ENCODE assay signal across 7 mouse cellular contexts in the genomic region with DNA sequence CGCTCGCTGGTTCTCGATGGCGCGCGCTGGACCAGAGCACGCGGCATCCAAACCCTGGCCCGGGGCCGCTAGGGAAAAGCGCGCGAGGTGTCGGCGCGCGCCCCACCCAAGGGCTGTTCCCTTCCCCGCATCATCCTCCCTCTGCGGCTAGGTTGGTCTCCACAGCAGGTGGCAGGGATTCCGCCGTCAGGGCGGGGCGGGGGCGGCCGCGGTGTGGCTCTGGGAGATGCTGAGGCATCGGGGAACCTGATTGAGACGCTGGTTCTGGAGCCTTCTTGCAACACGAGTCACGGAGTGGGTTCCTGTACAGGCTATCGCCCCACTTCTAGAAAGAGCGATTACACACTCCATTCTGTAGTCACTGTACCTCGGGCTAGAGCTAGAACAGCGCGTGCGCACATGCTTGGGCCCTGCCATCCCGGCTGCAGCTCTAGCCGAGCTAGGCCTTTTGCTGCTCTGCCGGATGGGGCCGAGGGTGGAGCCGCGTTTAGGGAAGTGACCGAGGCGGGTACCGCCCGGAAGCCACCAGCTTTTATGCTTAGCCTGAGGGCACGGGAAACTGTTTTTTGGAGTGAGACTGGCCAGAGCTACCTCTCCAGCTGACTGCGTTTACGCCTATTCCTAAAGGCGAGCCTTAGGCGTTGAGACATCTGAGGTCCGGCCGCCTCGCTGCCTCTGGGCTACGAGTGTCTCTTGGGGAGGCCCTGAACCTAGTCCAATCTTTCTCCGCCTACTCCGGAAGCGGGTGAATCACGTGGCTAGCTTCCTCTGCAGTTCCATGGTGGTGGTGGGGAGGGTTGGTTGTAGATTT. TPM values are rescaled to one million over a fixed set of nuclear protein-coding genes. Genes with fewer than 3 reads are reported as not detected.
DNase-seq lines count a peak whose midpoint lies in the region; ATAC-seq lines count a peak whose summit lies in the region.

No protein-coding gene starts in this region.

- ATAC-seq in limb, embryonic 11.5 days (ENCODE audit: insufficient number of reproducible peaks, low FRiP score, low TSS enrichment, low read depth), result peak; percentile 15; the same call in 1 of the 2 replicates
- peak; percentile 55 for ATAC-seq in midbrain, embryonic 13.5 days

- H3K9ac ChIP-seq in limb, embryonic 11.5 days (ENCODE audit: low read length), result peak overlapping the region; percentile 94
- peak overlapping the region; percentile 98 for H3K9ac ChIP-seq in midbrain, embryonic 13.5 days (replicated peaks)

- peak; percentile 92 for DNase-seq in adrenal gland, adult 2 months
- peak; percentile 85 for DNase-seq in embryonic facial prominence, embryonic 10.5 days (ENCODE audit: low spot score)
- DNase-seq in heart, adult 11 months, result peak; percentile 99
- DNase-seq in kidney, adult 18-20 months, result peak; percentile 91
- peak; percentile 80 for DNase-seq in limb, embryonic 11.5 days (ENCODE audit: low spot score)
- peak; percentile 82 for DNase-seq in spleen, adult 12 weeks (ENCODE audit: low spot score)

- no peaks in the 10 kb centered on the region for H3K27me3 ChIP-seq in embryonic facial prominence, embryonic 10.5 days (replicated peaks; ENCODE audit: low read depth, poor library complexity, severe bottlenecking)
- H3K27me3 ChIP-seq in limb, embryonic 11.5 days (ENCODE audit: control insufficient read depth, insufficient read depth, low read length), result no peaks in the 10 kb centered on the region
- no peaks in the 10 kb centered on the region for H3K27me3 ChIP-seq in midbrain, embryonic 13.5 days

- WGBS in embryonic facial prominence, embryonic 10.5 days, result under 1% methylated on average over 59 of the region's 59 CpGs
- WGBS in limb, embryonic 11.5 days, result 0% methylated on average over 59 of the region's 59 CpGs
- under 1% methylated on average over 59 of the region's 59 CpGs for WGBS in midbrain, embryonic 13.5 days

- peak overlapping the region; percentile 97 for H3K27ac ChIP-seq in embryonic facial prominence, embryonic 10.5 days (replicated peaks)
- peak overlapping the region; percentile 97 for H3K27ac ChIP-seq in limb, embryonic 11.5 days (replicated peaks; ENCODE audit: low read depth, low read length)
- H3K27ac ChIP-seq in midbrain, embryonic 13.5 days, result peak overlapping the region; percentile 100

- peak overlapping the region; percentile 89 for H3K4me3 ChIP-seq in embryonic facial prominence, embryonic 10.5 days
- peak overlapping the region; percentile 100 for H3K4me3 ChIP-seq in limb, embryonic 11.5 days (ENCODE audit: low read depth, low read length)
- H3K4me3 ChIP-seq in midbrain, embryonic 13.5 days (replicated peaks), result peak overlapping the region; percentile 99

- no peaks in the 10 kb centered on the region for H3K9me3 ChIP-seq in embryonic facial prominence, embryonic 10.5 days
- no peaks in the 10 kb centered on the region for H3K9me3 ChIP-seq in limb, embryonic 11.5 days (ENCODE audit: control insufficient read depth, low read length)
- H3K9me3 ChIP-seq in midbrain, embryonic 13.5 days, result no peaks in the 10 kb centered on the region

- H3K36me3 ChIP-seq in embryonic facial prominence, embryonic 10.5 days (replicated peaks), result peaks cover 51% of the 10 kb centered on the region
- peaks cover 23% of the 10 kb centered on the region for H3K36me3 ChIP-seq in limb, embryonic 11.5 days (ENCODE audit: control insufficient read depth, insufficient read depth, low read length)
- peaks cover 46% of the 10 kb centered on the region for H3K36me3 ChIP-seq in midbrain, embryonic 13.5 days

- peaks cover 50% of the 10 kb centered on the region for H3K4me1 ChIP-seq in embryonic facial prominence, embryonic 10.5 days
- H3K4me1 ChIP-seq in limb, embryonic 11.5 days (ENCODE audit: control insufficient read depth, insufficient read depth, low read length), result peaks cover 9% of the 10 kb centered on the region; the same call in 1 of the 2 replicates
- H3K4me1 ChIP-seq in midbrain, embryonic 13.5 days (replicated peaks), result peaks cover 55% of the 10 kb centered on the region

- peak overlapping the region; percentile 59 for H3K4me2 ChIP-seq in limb, embryonic 11.5 days (ENCODE audit: low read depth, severe bottlenecking)
- peak overlapping the region; percentile 92 for H3K4me2 ChIP-seq in midbrain, embryonic 13.5 days (replicated peaks)

RNA-seq across cellular contexts. Expression of a gene that starts 0.8 kb away (rescaled TPM):
- total RNA-seq in adrenal gland, adult 2 months (2021), result 100 to 1,000 TPM; 732 to 783 TPM
- 308 and 311 TPM in 2 replicates for polyA plus RNA-seq in adrenal gland, adult 2 months (2012; rRNA removed)
- polyA plus RNA-seq in embryonic facial prominence, embryonic 10.5 days (2016; fragmentation: Nextera tagmentation; extraction: Ambion mirVana), result 3,028 and 3,069 TPM in 2 replicates
- polyA plus RNA-seq in limb, embryonic 11.5 days (2014; fragmentation: Nextera tagmentation; extraction: Ambion mirVana), result 3,315 and 3,495 TPM in 2 replicates
- polyA plus RNA-seq in midbrain, embryonic 13.5 days (2015; fragmentation: Nextera tagmentation; extraction: Ambion mirVana), result 3,599 and 3,660 TPM in 2 replicates

RNA-seq across cellular contexts. Expression of a gene that starts 2.9 kb away (rescaled TPM):
- total RNA-seq in adrenal gland, adult 2 months (2021), result 10 to 100 TPM; 23.2 to 24.9 TPM
- polyA plus RNA-seq in adrenal gland, adult 2 months (2012; rRNA removed), result 39.5 and 45.7 TPM in 2 replicates
- 41.1 and 45.1 TPM in 2 replicates for polyA plus RNA-seq in embryonic facial prominence, embryonic 10.5 days (2016; fragmentation: Nextera tagmentation; extraction: Ambion mirVana)
- polyA plus RNA-seq in limb, embryonic 11.5 days (2014; fragmentation: Nextera tagmentation; extraction: Ambion mirVana), result 37.0 and 39.7 TPM in 2 replicates
- polyA plus RNA-seq in midbrain, embryonic 13.5 days (2015; fragmentation: Nextera tagmentation; extraction: Ambion mirVana), result 52.1 and 53.2 TPM in 2 replicates

RNA-seq across cellular contexts. Expression of a gene that starts 12.5 kb away (rescaled TPM):
- 1 to 10 TPM in 1 of 2 experiments, under 1 TPM in 1; 0.86 to 1.1 TPM for total RNA-seq in adrenal gland, adult 2 months (2021)
- polyA plus RNA-seq in adrenal gland, adult 2 months (2012; rRNA removed), result 1.0 and 1.2 TPM in 2 replicates
- polyA plus RNA-seq in embryonic facial prominence, embryonic 10.5 days (2016; fragmentation: Nextera tagmentation; extraction: Ambion mirVana), result not detected in 2 replicates
- 0.35 TPM in 1 of 2 replicates, not detected in the other for polyA plus RNA-seq in limb, embryonic 11.5 days (2014; fragmentation: Nextera tagmentation; extraction: Ambion mirVana)
- polyA plus RNA-seq in midbrain, embryonic 13.5 days (2015; fragmentation: Nextera tagmentation; extraction: Ambion mirVana), result 0.26 and 0.27 TPM in 2 replicates

RNA-seq across cellular contexts. Expression of a gene that starts 17.3 kb away (rescaled TPM):
- total RNA-seq in adrenal gland, adult 2 months (2021), result 100 to 1,000 TPM in 1 of 2 experiments, 10 to 100 TPM in 1; 49.7 to 107 TPM
- polyA plus RNA-seq in adrenal gland, adult 2 months (2012; rRNA removed), result 112 and 116 TPM in 2 replicates
- 75.8 and 80.6 TPM in 2 replicates for polyA plus RNA-seq in embryonic facial prominence, embryonic 10.5 days (2016; fragmentation: Nextera tagmentation; extraction: Ambion mirVana)
- polyA plus RNA-seq in limb, embryonic 11.5 days (2014; fragmentation: Nextera tagmentation; extraction: Ambion mirVana), result 100 and 105 TPM in 2 replicates
- polyA plus RNA-seq in midbrain, embryonic 13.5 days (2015; fragmentation: Nextera tagmentation; extraction: Ambion mirVana), result 31.8 and 33.4 TPM in 2 replicates

RNA-seq across cellular contexts. Expression of a gene that starts 19.2 kb away (rescaled TPM):
- total RNA-seq in adrenal gland, adult 2 months (2021), result 10 to 100 TPM; 12.2 to 14.1 TPM
- 13.0 and 15.0 TPM in 2 replicates for polyA plus RNA-seq in adrenal gland, adult 2 months (2012; rRNA removed)
- polyA plus RNA-seq in embryonic facial prominence, embryonic 10.5 days (2016; fragmentation: Nextera tagmentation; extraction: Ambion mirVana), result 6.3 and 8.4 TPM in 2 replicates
- 8.6 and 9.0 TPM in 2 replicates for polyA plus RNA-seq in limb, embryonic 11.5 days (2014; fragmentation: Nextera tagmentation; extraction: Ambion mirVana)
- 70.4 and 73.6 TPM in 2 replicates for polyA plus RNA-seq in midbrain, embryonic 13.5 days (2015; fragmentation: Nextera tagmentation; extraction: Ambion mirVana)

Comparison
In these comparisons a context has a peak if more than half of its experiments do, and no peak if none do; other contexts are left out.
1. Peak in every context shown above with its lines: DNase-seq, ATAC-seq, H3K4me3 ChIP-seq and H3K27ac ChIP-seq.